Mouse (Mus musculus): ENCODE data around the gene Lgals4. TPM values are rescaled to one million over a fixed set of nuclear protein-coding genes. Genes with fewer than 3 reads are reported as not detected.

The Lgals4 gene
- polyA plus RNA-seq, 1 experiment from 2014 or later: 1,462 TPM

- H3K9me3 ChIP-seq: no peaks in the 10 kb centered on the region
- H3K4me3 ChIP-seq (replicated peaks): peak overlapping the region; percentile 72
- H3K27ac ChIP-seq: peak overlapping the region; percentile 100
- peak overlapping the region; percentile 93 for H3K4me2 ChIP-seq (replicated peaks)
- H3K4me1 ChIP-seq (replicated peaks): peaks cover 37% of the 10 kb centered on the region
- peak overlapping the region; percentile 92 for H3K9ac ChIP-seq
- peaks cover 17% of the 10 kb centered on the region for H3K36me3 ChIP-seq
- H3K27me3 ChIP-seq (replicated peaks): no peaks in the 10 kb centered on the region
- peak; percentile 90 for ATAC-seq
- under 1% methylated on average over 68 of the region's 70 CpGs for WGBS
These were observed 23.3 kb upstream of the Lgals4 start for GRCm38 (mm10) chr7:28810107-28811066.

GRCm38 (mm10) chr7:28811228-28811627, 22.4 kb upstream of the Lgals4 start:
- H3K27ac ChIP-seq: peak overlapping the region; percentile 98
- peaks cover 45% of the 10 kb centered on the region for H3K4me1 ChIP-seq (replicated peaks)
- H3K9me3 ChIP-seq: no peaks in the 10 kb centered on the region
- peak; percentile 54 for ATAC-seq
- H3K4me3 ChIP-seq (replicated peaks): peak overlapping the region; percentile 68
- H3K9ac ChIP-seq: peak overlapping the region; percentile 92
- no peaks in the 10 kb centered on the region for H3K27me3 ChIP-seq (replicated peaks)
- H3K4me2 ChIP-seq (replicated peaks): peak overlapping the region; percentile 77
- peaks cover 26% of the 10 kb centered on the region for H3K36me3 ChIP-seq
- WGBS: 1% methylated on average over 40 of the region's 40 CpGs

GRCm38 (mm10) chr7:28811640-28812275, 21.9 kb upstream of the Lgals4 start:
- H3K4me3 ChIP-seq (replicated peaks): peak overlapping the region; percentile 68
- 3% methylated on average over 7 of the region's 7 CpGs for WGBS
- H3K9ac ChIP-seq: peak overlapping the region; percentile 92

GRCm38 (mm10) chr7:28812436-28812835, 21.2 kb upstream of the Lgals4 start:
- Histone ChIP-seq H3K4me1 (replicated peaks) (peaks cover 57% of the 10 kb centered on the region), H3K27me3 (replicated peaks) (no peaks in the 10 kb centered on the region), H3K27ac (peak overlapping the region; percentile 13; the same call in 1 of the 2 replicates), H3K9ac (peak overlapping the region; percentile 92), H3K36me3 (peaks cover 34% of the 10 kb centered on the region), H3K9me3 (no peaks in the 10 kb centered on the region), H3K4me2 (replicated peaks) (peak overlapping the region; percentile 77), H3K4me3 (replicated peaks) (peak overlapping the region; percentile 68)
- WGBS: 49% methylated on average over 4 of the region's 4 CpGs
- no peak for ATAC-seq

More at GRCm38 (mm10) chr7:28811640-28812275, 21.9 kb upstream of the Lgals4 start:
- no peak for ATAC-seq
- no peaks in the 10 kb centered on the region for H3K27me3 ChIP-seq (replicated peaks)
- H3K27ac ChIP-seq: peak overlapping the region; percentile 98
- peaks cover 30% of the 10 kb centered on the region for H3K36me3 ChIP-seq
- H3K9me3 ChIP-seq: no peaks in the 10 kb centered on the region
- peaks cover 50% of the 10 kb centered on the region for H3K4me1 ChIP-seq (replicated peaks)
- peak overlapping the region; percentile 77 for H3K4me2 ChIP-seq (replicated peaks)

- no peaks in the 10 kb centered on the region for H3K9me3 ChIP-seq
- 62% methylated on average over 5 of the region's 5 CpGs for WGBS
- H3K27ac ChIP-seq: peak overlapping the region; percentile 13; the same call in 1 of the 2 replicates
- H3K4me3 ChIP-seq (replicated peaks): peak overlapping the region; percentile 68
- peak overlapping the region; percentile 77 for H3K4me2 ChIP-seq (replicated peaks)
- peaks cover 37% of the 10 kb centered on the region for H3K36me3 ChIP-seq
- H3K4me1 ChIP-seq (replicated peaks): peaks cover 53% of the 10 kb centered on the region
- H3K9ac ChIP-seq: peak overlapping the region; percentile 92; the same call in 1 of the 2 replicates
- ATAC-seq: no peak
- H3K27me3 ChIP-seq (replicated peaks): no peaks in the 10 kb centered on the region
These were observed 20.7 kb upstream of the Lgals4 start for GRCm38 (mm10) chr7:28812949-28813348.

- Histone ChIP-seq H3K4me3 (replicated peaks) (no peak overlapping the region), H3K9ac (no peak overlapping the region), H3K4me1 (replicated peaks) (peaks cover 58% of the 10 kb centered on the region), H3K27ac (no peak overlapping the region), H3K27me3 (replicated peaks) (no peaks in the 10 kb centered on the region), H3K4me2 (replicated peaks) (peak overlapping the region; percentile 7; the same call in 1 of the 2 replicates), H3K9me3 (no peaks in the 10 kb centered on the region), H3K36me3 (peaks cover 49% of the 10 kb centered on the region)
- no peak for ATAC-seq
- WGBS: 77% methylated on average over 5 of the region's 5 CpGs
These were observed 19.2 kb upstream of the Lgals4 start for GRCm38 (mm10) chr7:28814306-28815034.

GRCm38 (mm10) chr7:28815230-28815629, 18.4 kb upstream of the Lgals4 start:
- Histone ChIP-seq H3K36me3 (peaks cover 56% of the 10 kb centered on the region), H3K27ac (no peak overlapping the region), H3K9ac (no peak overlapping the region), H3K9me3 (no peaks in the 10 kb centered on the region), H3K27me3 (replicated peaks) (no peaks in the 10 kb centered on the region), H3K4me1 (replicated peaks) (peaks cover 65% of the 10 kb centered on the region), H3K4me2 (replicated peaks) (0 out of 2 replicates have a peak overlapping the region, but pooled peaks have one; percentile 7), H3K4me3 (replicated peaks) (no peak overlapping the region)
- ATAC-seq: no peak
- 92% methylated on average over 9 of the region's 9 CpGs for WGBS

- ATAC-seq: no peak
- Histone ChIP-seq H3K27ac (no peak overlapping the region), H3K4me3 (replicated peaks) (no peak overlapping the region), H3K27me3 (replicated peaks) (no peaks in the 10 kb centered on the region), H3K4me1 (replicated peaks) (peaks cover 73% of the 10 kb centered on the region), H3K4me2 (replicated peaks) (peak overlapping the region; percentile 21; the same call in 1 of the 2 replicates), H3K9ac (no peak overlapping the region), H3K36me3 (peaks cover 66% of the 10 kb centered on the region), H3K9me3 (no peaks in the 10 kb centered on the region)
- 76% methylated on average over 9 of the region's 9 CpGs for WGBS
These were observed 17.5 kb upstream of the Lgals4 start for GRCm38 (mm10) chr7:28816201-28816600.

GRCm38 (mm10) chr7:28816920-28817319, 16.7 kb upstream of the Lgals4 start:
- H3K9ac ChIP-seq: no peak overlapping the region
- peaks cover 75% of the 10 kb centered on the region for H3K4me1 ChIP-seq (replicated peaks)

GRCm38 (mm10) chr7:28817524-28817923, 16.1 kb upstream of the Lgals4 start:
- Histone ChIP-seq H3K27ac (no peak overlapping the region), H3K4me2 (replicated peaks) (0 out of 2 replicates have a peak overlapping the region, but pooled peaks have one; percentile 1), H3K9ac (no peak overlapping the region), H3K4me3 (replicated peaks) (no peak overlapping the region), H3K27me3 (replicated peaks) (no peaks in the 10 kb centered on the region), H3K36me3 (peaks cover 74% of the 10 kb centered on the region), H3K9me3 (no peaks in the 10 kb centered on the region), H3K4me1 (replicated peaks) (peaks cover 76% of the 10 kb centered on the region)
- ATAC-seq: no peak
- WGBS: 63% methylated on average over 6 of the region's 6 CpGs

More at GRCm38 (mm10) chr7:28816920-28817319, 16.7 kb upstream of the Lgals4 start:
- Histone ChIP-seq H3K36me3 (peaks cover 72% of the 10 kb centered on the region), H3K27me3 (replicated peaks) (no peaks in the 10 kb centered on the region), H3K4me2 (replicated peaks) (peak overlapping the region; percentile 17; the same call in 1 of the 2 replicates), H3K9me3 (no peaks in the 10 kb centered on the region), H3K4me3 (replicated peaks) (no peak overlapping the region), H3K27ac (no peak overlapping the region)
- no peak for ATAC-seq
- 92% methylated on average over 10 of the region's 10 CpGs for WGBS

GRCm38 (mm10) chr7:28817957-28818356, 15.7 kb upstream of the Lgals4 start:
- Histone ChIP-seq H3K4me2 (replicated peaks) (0 out of 2 replicates have a peak overlapping the region, but pooled peaks have one; percentile 1), H3K36me3 (peaks cover 74% of the 10 kb centered on the region), H3K9me3 (no peaks in the 10 kb centered on the region), H3K4me3 (replicated peaks) (no peak overlapping the region), H3K27ac (peak overlapping the region; percentile 33; the same call in 1 of the 2 replicates), H3K9ac (no peak overlapping the region), H3K4me1 (replicated peaks) (peaks cover 76% of the 10 kb centered on the region), H3K27me3 (replicated peaks) (no peaks in the 10 kb centered on the region)
- no peak for ATAC-seq
- 68% methylated on average over 4 of the region's 4 CpGs for WGBS

All from intestine, embryonic 15.5 days (tissue).